Mouse (Mus musculus) forebrain, embryonic 15.5 days (tissue): ENCODE measurements around the gene S100a3. TPM values are rescaled to one million over a fixed set of nuclear protein-coding genes. Genes with fewer than 3 reads are reported as not detected.

Source experiments
- ATAC-seq: fragments of 200-750 bp; cut with Nextera tagmentation; replicated peaks from 2 replicates; pipeline ENCODE4 v1.8.0; 2017; ENCODE audit warnings: mild to moderate bottlenecking, moderate TSS enrichment, moderate library complexity
- H3K27ac ChIP-seq: fragments of 300-500 bp; sonication (generic); replicated peaks from 2 replicates; pipeline ENCODE4 v1.5.1; 2015; ENCODE audit warnings: mild to moderate bottlenecking, inconsistent platforms
- H3K27me3 ChIP-seq: fragments of 300-500 bp; sonication (generic); 2 replicates; pipeline ENCODE4 v1.6.1; 2015; ENCODE audit warnings: inconsistent platforms
- H3K36me3 ChIP-seq: fragments of 300-500 bp; sonication (generic); 2 replicates; pipeline ENCODE4 v1.6.1; 2015; ENCODE audit warnings: mild to moderate bottlenecking, inconsistent platforms
- H3K4me1 ChIP-seq: fragments of 300-500 bp; sonication (generic); 2 replicates; pipeline ENCODE4 v1.6.1; 2015; ENCODE audit warnings: inconsistent platforms
- H3K4me2 ChIP-seq: fragments of 300-500 bp; sonication (generic); replicated peaks from 2 replicates; pipeline ENCODE4 v1.6.1; 2015; ENCODE audit warnings: mild to moderate bottlenecking, inconsistent platforms
- H3K4me3 ChIP-seq: fragments of 300-500 bp; sonication (generic); 2 replicates; pipeline ENCODE4 v1.5.1; 2015; ENCODE audit warnings: mild to moderate bottlenecking, inconsistent platforms
- H3K9ac ChIP-seq: fragments of 300-500 bp; sonication (generic); replicated peaks from 2 replicates; pipeline ENCODE4 v1.6.1; 2015; ENCODE audit warnings: mild to moderate bottlenecking, inconsistent platforms
- H3K9me3 ChIP-seq: fragments of 300-500 bp; sonication (generic); 2 replicates; pipeline ENCODE4 v1.6.1; 2016; ENCODE audit warnings: inconsistent platforms
- WGBS: fragments of 180-500 bp; shearing (Covaris S2); methylation state at CpG from one replicate; pipeline ENCODE4 v1.1.7; 2015; ENCODE audit warnings: mixed read lengths; 5-methylcytosine and 5-hydroxymethylcytosine counted together
- polyA plus RNA-seq: library from polyadenylated mRNA; unstranded; fragments of >200 nt; fragmentation: Nextera tagmentation; extraction: Ambion mirVana; gene quantifications from 2 replicates; pipeline ENCODE4 v1.2.1, GENCODE M21; 2015

S100a3 gene
- polyA plus RNA-seq, 1 experiment from 2014 or later: 0.50 TPM

DNA sequence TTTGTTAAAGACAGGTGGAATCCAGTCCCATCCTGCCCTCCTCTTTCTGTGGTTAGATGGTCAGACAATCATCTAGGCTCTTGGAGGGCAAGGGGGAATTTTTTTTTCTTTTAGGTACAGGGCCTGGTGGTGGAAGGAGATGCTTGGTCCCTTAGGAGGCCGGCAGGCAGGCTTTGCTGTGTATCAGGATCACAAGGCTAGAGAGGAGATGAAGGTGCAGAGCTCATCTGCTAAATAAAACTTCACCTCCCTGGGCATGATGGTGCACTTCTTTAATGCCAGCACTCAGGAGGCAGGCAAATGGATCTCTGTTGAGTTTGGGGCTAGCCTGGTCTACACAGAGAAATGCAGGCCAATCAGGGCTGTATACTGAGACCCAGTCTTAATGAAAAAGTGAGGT is 55.5 kb downstream of the S100a3 start:
- Histone ChIP-seq H3K4me3 (no peak overlapping the region), H3K27ac (no peak overlapping the region)
- 89% methylated on average over 1 of the region's 1 CpGs for WGBS

DNA sequence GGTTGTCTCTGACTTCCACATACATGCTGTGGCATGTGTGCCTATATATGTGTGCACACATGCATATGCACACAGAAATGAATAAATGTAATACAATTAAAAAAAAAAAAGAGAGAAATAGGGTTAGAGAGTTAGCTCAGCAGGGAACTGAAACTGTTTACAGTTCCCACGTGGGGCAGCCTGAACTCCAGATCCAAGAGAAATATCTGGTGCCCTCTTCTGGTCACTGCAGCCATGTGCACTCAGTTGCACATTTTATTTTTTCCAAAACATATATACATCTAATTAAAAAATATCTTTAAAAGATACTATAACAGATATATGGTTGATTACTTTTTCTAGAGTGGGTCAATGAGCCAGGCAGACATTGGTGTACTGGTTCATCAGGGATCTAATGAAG is 57.2 kb downstream of the S100a3 start:
- WGBS: 10% methylated on average over 1 of the region's 1 CpGs
- Histone ChIP-seq H3K27ac (no peak overlapping the region), H3K27me3 (no peaks in the 10 kb centered on the region)

More for the DNA sequence above, 55.5 kb downstream of the S100a3 start:
- Histone ChIP-seq H3K27me3 (no peaks in the 10 kb centered on the region), H3K4me2 (no peak overlapping the region), H3K9me3 (no peaks in the 10 kb centered on the region), H3K36me3 (no peaks in the 10 kb centered on the region), H3K4me1 (peaks cover 5% of the 10 kb centered on the region), H3K9ac (no peak overlapping the region)
- no peak for ATAC-seq

GRCm38 (mm10) chr3:90621552-90621951 is 61.2 kb downstream of the S100a3 start:
- WGBS: 50% methylated on average over 7 of the region's 7 CpGs
- H3K9ac ChIP-seq: no peak overlapping the region
- no peak overlapping the region for H3K4me2 ChIP-seq
- peaks cover 17% of the 10 kb centered on the region for H3K4me1 ChIP-seq
- H3K27me3 ChIP-seq: no peaks in the 10 kb centered on the region
- no peak for ATAC-seq
- no peaks in the 10 kb centered on the region for H3K36me3 ChIP-seq
- no peaks in the 10 kb centered on the region for H3K9me3 ChIP-seq
- H3K4me3 ChIP-seq: no peak overlapping the region
- H3K27ac ChIP-seq: no peak overlapping the region

More for the DNA sequence above, 57.2 kb downstream of the S100a3 start:
- no peak for ATAC-seq
- H3K4me1 ChIP-seq: peaks cover 5% of the 10 kb centered on the region
- H3K9me3 ChIP-seq: no peaks in the 10 kb centered on the region
- H3K9ac ChIP-seq: no peak overlapping the region
- H3K4me2 ChIP-seq: no peak overlapping the region
- H3K36me3 ChIP-seq: no peaks in the 10 kb centered on the region
- no peak overlapping the region for H3K4me3 ChIP-seq

GRCm38 (mm10) chr3:90623435-90624071 is 63.2 kb downstream of the S100a3 start:
- H3K4me1 ChIP-seq: peaks cover 17% of the 10 kb centered on the region
- no peaks in the 10 kb centered on the region for H3K9me3 ChIP-seq
- no peaks in the 10 kb centered on the region for H3K36me3 ChIP-seq
- H3K27ac ChIP-seq: peak overlapping the region; percentile 54; the same call in 1 of the 2 replicates
- H3K9ac ChIP-seq: no peak overlapping the region
- H3K4me2 ChIP-seq: no peak overlapping the region
- WGBS: 5% methylated on average over 2 of the region's 2 CpGs
- no peaks in the 10 kb centered on the region for H3K27me3 ChIP-seq
- ATAC-seq: peak; percentile 57
- no peak overlapping the region for H3K4me3 ChIP-seq

DNA sequence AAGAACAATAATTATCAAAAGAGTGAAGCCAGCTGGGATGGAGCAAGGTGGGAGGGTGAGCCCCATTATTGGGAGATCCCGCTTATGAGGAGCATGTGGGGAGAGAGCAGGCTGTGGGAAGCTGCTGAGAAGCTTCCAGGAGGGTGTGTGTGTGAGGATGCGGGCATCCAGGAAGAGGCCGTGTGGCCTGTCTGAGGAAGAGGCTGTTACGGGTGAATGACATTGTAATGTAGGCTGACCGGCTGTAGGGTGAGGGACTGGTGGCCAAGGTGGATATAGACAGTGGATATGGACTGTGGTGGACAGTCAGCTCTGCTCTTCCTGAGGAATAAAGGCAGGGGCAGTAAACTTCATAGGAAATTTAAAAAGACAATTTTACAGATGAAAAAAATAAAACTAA is 65.1 kb downstream of the S100a3 start:
- no peak for ATAC-seq
- Histone ChIP-seq H3K27me3 (no peaks in the 10 kb centered on the region), H3K4me1 (peaks cover 17% of the 10 kb centered on the region), H3K27ac (no peak overlapping the region), H3K9me3 (no peaks in the 10 kb centered on the region), H3K36me3 (no peaks in the 10 kb centered on the region), H3K9ac (no peak overlapping the region), H3K4me3 (no peak overlapping the region), H3K4me2 (no peak overlapping the region)
- WGBS: 81% methylated on average over 5 of the region's 5 CpGs

DNA sequence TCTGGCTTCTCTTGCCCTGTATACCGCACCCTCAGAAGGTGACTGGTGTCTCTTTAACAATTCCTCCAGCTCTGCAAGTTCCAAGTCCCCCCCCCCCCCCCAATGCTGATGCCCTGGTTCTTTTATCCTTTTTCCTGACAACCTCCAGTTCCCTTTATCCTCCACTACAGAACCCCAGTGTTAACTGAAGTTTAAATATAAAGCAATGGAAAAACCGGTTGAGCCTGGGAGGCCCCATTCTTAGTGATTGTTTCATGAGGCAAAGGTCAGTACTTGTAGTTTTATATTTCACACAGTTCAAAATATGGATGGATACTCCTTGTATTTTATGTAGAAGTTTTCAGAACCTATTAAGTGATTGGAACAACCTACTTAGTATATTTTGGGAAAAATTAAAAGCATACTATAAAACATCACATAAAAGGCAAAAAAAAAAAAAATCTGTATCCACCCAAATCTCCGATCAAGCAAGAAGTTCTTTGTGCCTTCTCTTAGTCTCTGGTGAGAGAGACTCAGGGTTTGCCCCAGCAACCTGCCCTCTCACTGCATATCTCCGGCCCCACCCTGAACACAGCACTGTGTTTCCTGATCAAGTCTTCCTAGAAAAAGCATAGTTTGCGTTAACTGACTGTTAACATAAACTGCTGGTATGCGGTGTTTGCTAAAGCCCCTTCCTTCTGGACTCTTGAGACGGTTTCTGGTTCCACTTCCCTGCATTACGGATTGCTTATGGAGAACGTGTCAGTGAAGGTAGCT is 66.1 kb downstream of the S100a3 start:
- no peaks in the 10 kb centered on the region for H3K9me3 ChIP-seq
- H3K4me2 ChIP-seq: no peak overlapping the region
- no peak overlapping the region for H3K27ac ChIP-seq
- H3K36me3 ChIP-seq: no peaks in the 10 kb centered on the region
- ATAC-seq: no peak
- WGBS: 82% methylated on average over 9 of the region's 9 CpGs
- H3K4me3 ChIP-seq: no peak overlapping the region
- H3K27me3 ChIP-seq: no peaks in the 10 kb centered on the region
- peaks cover 17% of the 10 kb centered on the region for H3K4me1 ChIP-seq
- H3K9ac ChIP-seq: no peak overlapping the region

GRCm38 (mm10) chr3:90627366-90627765 is 67.0 kb downstream of the S100a3 start:
- Histone ChIP-seq H3K9ac (no peak overlapping the region), H3K36me3 (no peaks in the 10 kb centered on the region), H3K27me3 (no peaks in the 10 kb centered on the region), H3K4me2 (no peak overlapping the region), H3K4me3 (no peak overlapping the region), H3K27ac (no peak overlapping the region), H3K4me1 (peaks cover 17% of the 10 kb centered on the region), H3K9me3 (no peaks in the 10 kb centered on the region)
- no peak for ATAC-seq
- WGBS: 95% methylated on average over 5 of the region's 5 CpGs

- peaks cover 17% of the 10 kb centered on the region for H3K4me1 ChIP-seq
- H3K4me2 ChIP-seq: no peak overlapping the region
- ATAC-seq: no peak
- WGBS: 72% methylated on average over 4 of the region's 4 CpGs
- H3K36me3 ChIP-seq: no peaks in the 10 kb centered on the region
- H3K4me3 ChIP-seq: no peak overlapping the region
- no peak overlapping the region for H3K27ac ChIP-seq
- no peak overlapping the region for H3K9ac ChIP-seq
- H3K27me3 ChIP-seq: no peaks in the 10 kb centered on the region
- no peaks in the 10 kb centered on the region for H3K9me3 ChIP-seq
Measured at GRCm38 (mm10) chr3:90627807-90628206, 67.4 kb downstream of the S100a3 start.

DNA sequence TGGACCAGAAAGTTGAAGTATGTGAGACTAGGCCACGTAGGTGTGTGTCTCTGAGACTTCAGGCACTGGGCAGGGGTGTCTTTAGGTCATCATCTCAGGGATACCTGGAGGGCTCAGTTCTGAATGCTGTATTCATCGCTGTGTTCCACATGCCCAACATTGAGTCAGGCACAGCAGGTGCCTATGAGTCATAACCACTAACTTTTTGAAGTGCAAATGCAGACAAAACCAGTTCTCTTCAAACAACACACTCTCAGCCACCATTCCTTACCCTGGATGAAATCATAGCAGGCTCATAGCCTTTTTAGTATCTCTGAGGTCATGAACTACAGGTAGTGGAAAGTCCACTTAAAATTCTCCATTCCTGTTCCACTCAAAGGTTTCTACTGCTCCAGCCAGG is 68.9 kb downstream of the S100a3 start:
- H3K9ac ChIP-seq: no peak overlapping the region
- H3K4me1 ChIP-seq: peaks cover 3% of the 10 kb centered on the region; the same call in 1 of the 2 replicates
- 73% methylated on average over 2 of the region's 2 CpGs for WGBS
- ATAC-seq: no peak
- no peak overlapping the region for H3K4me2 ChIP-seq
- H3K27ac ChIP-seq: no peak overlapping the region
- H3K27me3 ChIP-seq: no peaks in the 10 kb centered on the region
- H3K36me3 ChIP-seq: no peaks in the 10 kb centered on the region
- no peaks in the 10 kb centered on the region for H3K9me3 ChIP-seq
- no peak overlapping the region for H3K4me3 ChIP-seq

GRCm38 (mm10) chr3:90631984-90632383 is 71.6 kb downstream of the S100a3 start:
- H3K27me3 ChIP-seq: no peaks in the 10 kb centered on the region
- no peak overlapping the region for H3K4me2 ChIP-seq
- WGBS: 88% methylated on average over 2 of the region's 2 CpGs
- no peaks in the 10 kb centered on the region for H3K36me3 ChIP-seq
- no peaks in the 10 kb centered on the region for H3K9me3 ChIP-seq
- no peak overlapping the region for H3K9ac ChIP-seq
- H3K4me3 ChIP-seq: no peak overlapping the region
- no peaks in the 10 kb centered on the region for H3K4me1 ChIP-seq
- ATAC-seq: no peak
- no peak overlapping the region for H3K27ac ChIP-seq

- 68% methylated on average over 1 of the region's 1 CpGs for WGBS
- no peaks in the 10 kb centered on the region for H3K36me3 ChIP-seq
- H3K9ac ChIP-seq: no peak overlapping the region
Measured at GRCm38 (mm10) chr3:90638511-90639275, 78.3 kb downstream of the S100a3 start.

DNA sequence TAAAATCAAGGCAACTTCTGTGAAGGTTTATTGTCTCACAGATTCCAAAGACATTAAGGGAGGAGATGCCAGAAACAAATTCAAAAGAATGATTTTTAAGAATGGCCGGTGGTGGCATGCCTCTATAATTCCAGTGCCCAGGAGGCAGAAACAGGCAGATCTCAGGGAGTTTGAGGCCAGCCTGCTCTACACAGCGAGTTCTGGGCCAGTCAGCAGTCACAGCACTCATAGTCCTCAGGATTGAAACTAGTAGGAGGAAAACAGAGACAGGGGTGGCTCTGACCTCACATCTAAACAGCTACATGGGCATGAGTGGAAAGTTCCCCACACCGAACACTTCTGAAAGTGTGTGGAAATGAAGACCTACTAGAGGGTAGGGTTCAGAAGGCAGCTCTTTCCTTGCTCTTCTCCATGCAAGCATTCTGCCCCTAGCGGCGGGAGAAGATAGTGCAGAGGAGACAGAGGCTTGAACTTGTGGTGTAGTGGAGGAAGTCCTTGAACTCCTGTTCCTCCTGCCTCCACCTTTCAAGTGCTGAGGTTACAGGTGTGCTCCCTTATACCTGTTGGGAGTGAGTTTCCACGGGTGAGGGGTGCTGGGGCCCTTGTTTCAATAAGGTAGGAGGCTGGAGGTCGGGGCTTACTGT is 79.3 kb downstream of the S100a3 start:
- no peak for ATAC-seq
- H3K27me3 ChIP-seq: no peaks in the 10 kb centered on the region
- WGBS: 60% methylated on average over 7 of the region's 7 CpGs
- H3K9ac ChIP-seq: no peak overlapping the region
- no peaks in the 10 kb centered on the region for H3K36me3 ChIP-seq
- no peak overlapping the region for H3K27ac ChIP-seq
- no peak overlapping the region for H3K4me2 ChIP-seq
- no peaks in the 10 kb centered on the region for H3K4me1 ChIP-seq
- H3K9me3 ChIP-seq: no peaks in the 10 kb centered on the region
- H3K4me3 ChIP-seq: no peak overlapping the region

More at GRCm38 (mm10) chr3:90638511-90639275, 78.3 kb downstream of the S100a3 start:
- Histone ChIP-seq H3K27me3 (no peaks in the 10 kb centered on the region), H3K27ac (no peak overlapping the region), H3K4me1 (no peaks in the 10 kb centered on the region), H3K4me3 (no peak overlapping the region), H3K9me3 (no peaks in the 10 kb centered on the region), H3K4me2 (no peak overlapping the region)
- no peak for ATAC-seq
